Mouse (Mus musculus): ENCODE results near the gene Ube2u.

DNA sequence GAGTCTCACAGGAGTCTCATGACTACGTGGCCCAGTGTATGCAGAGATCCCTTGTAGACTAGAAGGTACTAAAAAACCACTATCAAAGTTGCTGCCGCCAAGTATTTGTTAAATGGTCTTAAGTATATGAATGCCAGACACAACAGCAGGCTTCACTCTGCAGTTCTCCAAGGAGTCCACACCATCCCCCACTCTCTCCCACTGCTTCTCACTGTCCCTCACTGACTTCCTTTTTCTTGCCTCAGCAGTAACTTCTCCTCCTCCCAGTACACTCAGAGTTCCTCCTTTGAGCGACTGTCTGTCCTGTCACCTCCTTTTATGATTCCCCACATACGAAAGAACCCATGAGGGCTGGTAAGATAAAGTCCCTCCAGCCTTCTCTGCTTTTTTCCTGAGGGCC, 69.3 kb downstream of the Ube2u start:
- TF ChIP-seq POLR2A (IDR thresholded peaks at IDR 0.05; ENCODE audit: insufficient read length, low read depth): no peak
- TF ChIP-seq MYOG (IDR thresholded peaks at IDR 0.05; ENCODE audit: control insufficient read depth in 1 of 3, insufficient read depth in 1 of 3, insufficient read length in 2 of 3, low read depth in 2 of 3): no peak
- no peak for TF ChIP-seq MYOD1 (IDR thresholded peaks at IDR 0.05; ENCODE audit: control insufficient read depth in 1 of 3, insufficient read length in 2 of 3, low read depth in 2 of 3)
- no peak for TF ChIP-seq POLR2AphosphoS2 (IDR thresholded peaks at IDR 0.05; ENCODE audit: insufficient read length, low read depth)
- no peak for TF ChIP-seq REST (IDR thresholded peaks at IDR 0.05; ENCODE audit: insufficient read depth, insufficient read length)
- TF ChIP-seq USF1 (IDR thresholded peaks at IDR 0.05; ENCODE audit: low read depth): no peak
- TF ChIP-seq MAX (IDR thresholded peaks at IDR 0.05; ENCODE audit: low read depth): no peak
- TF ChIP-seq TCF3 (IDR thresholded peaks at IDR 0.05; ENCODE audit: insufficient read length, low read depth): no peak
- TF ChIP-seq SRF (IDR thresholded peaks at IDR 0.05; ENCODE audit: control insufficient read depth, insufficient read length, low read depth): no peak
- TF ChIP-seq TCF12 (IDR thresholded peaks at IDR 0.05; ENCODE audit: insufficient read depth, poor library complexity, severe bottlenecking): no peak
